Comparison of ENCODE assay signal across 21 mouse cellular contexts in the genomic region with DNA sequence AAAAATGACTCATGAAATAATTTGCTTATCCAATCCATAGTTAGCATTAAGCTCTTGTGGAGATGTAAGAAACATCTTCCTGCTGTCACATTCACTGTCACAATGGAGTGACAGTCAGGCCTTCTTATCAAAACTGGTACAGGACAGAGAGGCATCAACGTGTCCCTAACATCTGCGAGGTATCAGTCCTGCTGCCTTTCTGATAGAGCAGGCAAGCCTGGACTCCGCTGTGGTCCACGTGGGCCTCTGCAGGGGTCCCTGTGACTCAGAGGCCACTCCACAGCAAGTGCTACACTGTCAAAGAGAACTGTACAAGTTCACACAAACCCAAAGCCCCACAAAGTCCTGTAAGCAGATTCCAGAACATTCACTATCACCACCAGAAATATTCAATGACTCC. TPM values are rescaled to one million over a fixed set of nuclear protein-coding genes. Genes with fewer than 3 reads are reported as not detected.
DNase-seq lines count a peak whose midpoint lies in the region; ATAC-seq lines count a peak whose summit lies in the region.
"Had no signal": no experiment of that assay in that cellular context is flagged by ENCODE, and none has a peak within 500 bp of the region (broad histone marks: within the 10 kb centered on the region; RNA-seq: fewer than 3 reads in every experiment).

No protein-coding gene starts in this region.

- no peak overlapping the region for H3K4me3 ChIP-seq in heart, embryonic 12.5 days
- no peak overlapping the region for H3K4me3 ChIP-seq in liver, embryonic 12.5 days
- H3K4me3 ChIP-seq: heart, embryonic 13.5 days; kidney, embryonic 15.5 days; limb, embryonic 13.5 days; neural tube, embryonic 15.5 days had no signal

- 27% methylated on average over 4 of the region's 4 CpGs for WGBS in heart, embryonic 12.5 days
- 7% methylated on average over 4 of the region's 4 CpGs for WGBS in liver, embryonic 12.5 days (ENCODE audit: insufficient replicate concordance)

- no peak overlapping the region for H3K9ac ChIP-seq in heart, embryonic 12.5 days
- no peak overlapping the region for H3K9ac ChIP-seq in liver, embryonic 12.5 days
- H3K9ac ChIP-seq: heart, embryonic 13.5 days; kidney, embryonic 15.5 days; limb, embryonic 13.5 days; neural tube, embryonic 15.5 days had no signal

- H3K4me1 ChIP-seq in heart, embryonic 12.5 days (replicated peaks), result no peaks in the 10 kb centered on the region
- peaks cover 46% of the 10 kb centered on the region for H3K4me1 ChIP-seq in liver, embryonic 12.5 days
- H3K4me1 ChIP-seq: kidney, embryonic 15.5 days; limb, embryonic 13.5 days; neural tube, embryonic 15.5 days had no signal

- H3K27me3 ChIP-seq in heart, embryonic 12.5 days (replicated peaks), result no peaks in the 10 kb centered on the region
- H3K27me3 ChIP-seq in liver, embryonic 12.5 days (replicated peaks), result no peaks in the 10 kb centered on the region
- H3K27me3 ChIP-seq: heart, embryonic 13.5 days; kidney, embryonic 15.5 days; limb, embryonic 13.5 days; neural tube, embryonic 15.5 days; Patski had no signal

- H3K27ac ChIP-seq in heart, embryonic 12.5 days (ENCODE audit: poor library complexity, severe bottlenecking), result no peak overlapping the region
- peak overlapping the region; percentile 78 for H3K27ac ChIP-seq in liver, embryonic 12.5 days
- H3K27ac ChIP-seq: heart, embryonic 13.5 days; kidney, embryonic 15.5 days; limb, embryonic 13.5 days; neural tube, embryonic 15.5 days had no signal

- no peak overlapping the region for H3K4me2 ChIP-seq in heart, embryonic 12.5 days
- peak overlapping the region; percentile 37 for H3K4me2 ChIP-seq in liver, embryonic 12.5 days
- H3K4me2 ChIP-seq: heart, embryonic 13.5 days; kidney, embryonic 15.5 days; limb, embryonic 13.5 days; neural tube, embryonic 15.5 days had no signal

- no peak for DNase-seq in heart, adult 9 months (ENCODE audit: low spot score in 2 of 2)
- peak; percentile 3 for DNase-seq in c-Kit-negative CD71-positive TER-119-positive erythroid progenitor cells, embryonic 14.5 days (ENCODE audit: low read depth, low spot score)
- DNase-seq in gastrocnemius, adult 8-10 months (ENCODE audit: low spot score in 2 of 2), result no peak
- DNase-seq in retina, postnatal 1 day, result no peak
- DNase-seq: adrenal gland, postnatal 10 days; B cell, adult 2 months; cerebellum, adult 8-10 months; gastrocnemius, postnatal 25 days; right cerebral cortex, postnatal 25 days had no signal

- H3K36me3 ChIP-seq in heart, embryonic 12.5 days, result peaks cover 18% of the 10 kb centered on the region; the same call in 1 of the 2 replicates
- no peaks in the 10 kb centered on the region for H3K36me3 ChIP-seq in liver, embryonic 12.5 days
- H3K36me3 ChIP-seq: kidney, embryonic 15.5 days had no signal

- peak; percentile 61; the same call in 1 of the 2 replicates for ATAC-seq in heart, embryonic 12.5 days (ENCODE audit: insufficient number of reproducible peaks, low FRiP score)
- ATAC-seq in liver, embryonic 12.5 days, result peak; percentile 92
- peak; percentile 89 for ATAC-seq in megakaryocyte-erythroid progenitor cell, adult 5-6 weeks (replicated peaks; ENCODE audit: low FRiP score, low TSS enrichment, poor library complexity, severe bottlenecking)
- ATAC-seq: forebrain, embryonic 14.5 days; hindbrain, embryonic 16.5 days; intestine, embryonic 16.5 days; midbrain, embryonic 16.5 days; Patski had no signal

- H3K9me3 ChIP-seq in heart, embryonic 12.5 days (replicated peaks), result no peaks in the 10 kb centered on the region
- H3K9me3 ChIP-seq in liver, embryonic 12.5 days (replicated peaks), result no peaks in the 10 kb centered on the region
- H3K9me3 ChIP-seq: heart, embryonic 13.5 days; kidney, embryonic 15.5 days; limb, embryonic 13.5 days; neural tube, embryonic 15.5 days had no signal

RNA-seq across cellular contexts. Expression of gene Whamm, which starts 34.4 kb away (rescaled TPM):
- polyA plus RNA-seq in heart, embryonic 12.5 days (2016; fragmentation: Nextera tagmentation; extraction: Ambion mirVana), result 6.9 and 7.6 TPM in 2 replicates
- 8.2 and 9.6 TPM in 2 replicates for polyA plus RNA-seq in liver, embryonic 12.5 days (2016; fragmentation: Nextera tagmentation; extraction: Ambion mirVana)
- total RNA-seq in megakaryocyte-erythroid progenitor cell, adult 5-6 weeks (2014; fragmentation: Nextera tagmentation), result 13.5 and 21.5 TPM in 2 replicates
- 17.7 and 33.8 TPM in 2 replicates for total RNA-seq in megakaryocyte-erythroid progenitor cell, adult 5-6 weeks (2017)
- 1 to 10 TPM; 7.6 to 9.6 (median 9.1) TPM for total RNA-seq in gastrocnemius, adult 8-10 months (2022)

RNA-seq across cellular contexts. Expression of gene Fsd2, which starts 38.7 kb away (rescaled TPM):
- 65.0 and 65.8 TPM in 2 replicates for polyA plus RNA-seq in heart, embryonic 12.5 days (2016; fragmentation: Nextera tagmentation; extraction: Ambion mirVana)
- 0.05 and 0.06 TPM in 2 replicates for polyA plus RNA-seq in liver, embryonic 12.5 days (2016; fragmentation: Nextera tagmentation; extraction: Ambion mirVana)
- not detected in 2 replicates for total RNA-seq in megakaryocyte-erythroid progenitor cell, adult 5-6 weeks (2014; fragmentation: Nextera tagmentation)
- total RNA-seq in megakaryocyte-erythroid progenitor cell, adult 5-6 weeks (2017), result 0.19 TPM in 1 of 2 replicates, not detected in the other
- 100 to 1,000 TPM; 291 to 459 (median 401) TPM for total RNA-seq in gastrocnemius, adult 8-10 months (2022)
- polyA plus RNA-seq: Patski had no signal

Comparison
In these comparisons a context has a peak if more than half of its experiments do, and no peak if none do; other contexts are left out.
1. RNA of gene Fsd2, which starts 38.7 kb away (total RNA-seq): 291 to 459 TPM in gastrocnemius, adult 8-10 months; 0.19 TPM in megakaryocyte-erythroid progenitor cell, adult 5-6 weeks; every median in the first group is over 100 times any median in the second.
2. Peak in every context shown above with its lines, with median percentiles within 50 percentile points of each other: ATAC-seq.